Mouse (Mus musculus): Measurements from ENCODE around the gene Zbtb39.
"Not testable (repeated sequence)": the region's sequence is repeated elsewhere in the genome, so short reads cannot be mapped to it uniquely, and the experiment has no call there.

The Zbtb39 gene

GRCm38 (mm10) chr10:127785411-127785810, 46.1 kb downstream of the Zbtb39 start:
- DNase-seq (ENCODE audit: low spot score in 2 of 2), result not testable (repeated sequence)
